Mouse (Mus musculus): ENCODE data around the gene Tedc1.

The Tedc1 gene

GRCm38 (mm10) chr12:113202008-113202407, 45.8 kb downstream of the Tedc1 start:
- DNase-seq (ENCODE audit: low spot score), result no peak

- no peak for DNase-seq (ENCODE audit: low spot score)
Observed at GRCm38 (mm10) chr12:113203522-113203921, 47.3 kb downstream of the Tedc1 start.

- DNase-seq (ENCODE audit: low spot score), result no peak
Observed at GRCm38 (mm10) chr12:113205251-113205942, 49.2 kb downstream of the Tedc1 start.

GRCm38 (mm10) chr12:113207737-113208136, 51.5 kb downstream of the Tedc1 start:
- DNase-seq (ENCODE audit: low spot score), result no peak

GRCm38 (mm10) chr12:113210586-113211378, 54.6 kb downstream of the Tedc1 start:
- DNase-seq (ENCODE audit: low spot score), result no peak

- no peak for DNase-seq (ENCODE audit: low spot score)
Observed at GRCm38 (mm10) chr12:113211772-113212171, 55.6 kb downstream of the Tedc1 start.

GRCm38 (mm10) chr12:113212326-113212924, 56.2 kb downstream of the Tedc1 start:
- no peak for DNase-seq (ENCODE audit: low spot score)

GRCm38 (mm10) chr12:113213226-113213625, 57.0 kb downstream of the Tedc1 start:
- DNase-seq (ENCODE audit: low spot score), result no peak

- DNase-seq (ENCODE audit: low spot score), result no peak
Observed at GRCm38 (mm10) chr12:113214072-113214808, 58.0 kb downstream of the Tedc1 start.

- no peak for DNase-seq (ENCODE audit: low spot score)
Observed at GRCm38 (mm10) chr12:113214972-113215666, 58.9 kb downstream of the Tedc1 start.
